Mouse (Mus musculus): Measurements from ENCODE around the gene Trim63. TPM values are rescaled to one million over a fixed set of nuclear protein-coding genes. Genes with fewer than 3 reads are reported as not detected.

Gene Trim63
- polyA plus RNA-seq, 1 experiment from 2014 or later, result 0.13 TPM

DNA sequence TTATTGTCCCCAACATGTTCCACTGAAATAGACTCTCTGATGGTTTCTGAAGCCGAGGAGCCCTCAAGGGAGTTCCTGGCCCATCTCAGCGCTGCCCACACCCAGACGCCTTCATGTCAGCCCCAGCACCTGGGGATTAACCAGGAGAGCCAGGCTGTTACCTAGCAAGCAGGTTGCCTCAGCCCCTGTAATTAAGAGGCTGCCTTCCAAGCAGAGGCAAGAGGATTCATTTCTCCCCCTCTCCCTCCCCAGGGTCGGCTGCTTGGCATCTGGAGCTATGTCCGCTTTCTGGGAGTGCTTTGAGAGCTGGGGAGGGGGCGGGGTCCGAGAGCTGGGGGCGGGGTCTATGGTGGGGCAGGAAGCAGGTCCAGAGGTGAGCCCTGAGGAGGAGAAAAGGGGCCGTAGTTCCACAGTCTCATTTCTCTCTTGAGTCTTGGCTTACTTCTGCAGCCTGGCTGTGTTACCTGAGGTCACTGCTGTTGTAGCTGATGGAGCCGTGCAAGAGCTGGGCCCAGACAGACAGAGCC lies 63.2 kb downstream of the Trim63 start:
- H3K9ac ChIP-seq (ENCODE audit: low read length), result no peak overlapping the region
- H3K4me3 ChIP-seq (ENCODE audit: low read depth, low read length), result no peak overlapping the region
- H3K4me2 ChIP-seq (ENCODE audit: low read depth, low read length, severe bottlenecking), result no peak overlapping the region
- 38% methylated on average over 10 of the region's 10 CpGs for WGBS
- H3K27me3 ChIP-seq (ENCODE audit: control insufficient read depth, insufficient read depth, low read length), result no peaks in the 10 kb centered on the region
- H3K9me3 ChIP-seq (ENCODE audit: control insufficient read depth, low read length), result no peaks in the 10 kb centered on the region
- H3K27ac ChIP-seq (ENCODE audit: low read depth, low read length), result no peak overlapping the region
- DNase-seq (ENCODE audit: low spot score), result no peak
- H3K36me3 ChIP-seq (ENCODE audit: control insufficient read depth, insufficient read depth, low read length), result no peaks in the 10 kb centered on the region
- H3K4me1 ChIP-seq (replicated peaks; ENCODE audit: control insufficient read depth, insufficient read depth, low read length), result no peaks in the 10 kb centered on the region
- ATAC-seq (replicated peaks; ENCODE audit: low FRiP score), result no peak

Other genes starting within 250 kb of the Trim63 start
- gene Cd52, start 220.0 kb upstream of the Trim63 start, polyA plus RNA-seq (2014; fragmentation: Nextera tagmentation; extraction: Ambion mirVana), result 2.5 and 2.6 TPM in 2 replicates
- 6.6 and 7.0 TPM in 2 replicates for gene Ubxn11, start 212.6 kb upstream of the Trim63 start, polyA plus RNA-seq (2014; fragmentation: Nextera tagmentation; extraction: Ambion mirVana)
- 264 and 278 TPM in 2 replicates for gene Sh3bgrl3, start 186.3 kb upstream of the Trim63 start, polyA plus RNA-seq (2014; fragmentation: Nextera tagmentation; extraction: Ambion mirVana)
- 30.1 and 33.8 TPM in 2 replicates for gene Cep85, start 128.0 kb upstream of the Trim63 start, polyA plus RNA-seq (2014; fragmentation: Nextera tagmentation; extraction: Ambion mirVana)
- gene Gm7534, start 112.1 kb upstream of the Trim63 start, polyA plus RNA-seq (2014; fragmentation: Nextera tagmentation; extraction: Ambion mirVana), result not detected in 2 replicates
- not detected in 2 replicates for gene Catsper4, start 87.7 kb upstream of the Trim63 start, polyA plus RNA-seq (2014; fragmentation: Nextera tagmentation; extraction: Ambion mirVana)
- 0.24 and 0.45 TPM in 2 replicates for gene Cnksr1, start 76.7 kb upstream of the Trim63 start, polyA plus RNA-seq (2014; fragmentation: Nextera tagmentation; extraction: Ambion mirVana)
- 0.64 and 0.77 TPM in 2 replicates for gene E130218I03Rik, start 71.5 kb upstream of the Trim63 start, polyA plus RNA-seq (2014; fragmentation: Nextera tagmentation; extraction: Ambion mirVana)
- gene Zfp593, start 69.5 kb upstream of the Trim63 start, polyA plus RNA-seq (2014; fragmentation: Nextera tagmentation; extraction: Ambion mirVana), result 17.8 and 18.0 TPM in 2 replicates
- gene Gm30191, start 68.2 kb upstream of the Trim63 start, polyA plus RNA-seq (2014; fragmentation: Nextera tagmentation; extraction: Ambion mirVana), result 0.63 TPM in 1 of 2 replicates, not detected in the other
- 4.8 and 5.2 TPM in 2 replicates for gene Grrp1, start 61.0 kb upstream of the Trim63 start, polyA plus RNA-seq (2014; fragmentation: Nextera tagmentation; extraction: Ambion mirVana)
- gene Pdik1l, start 27.2 kb upstream of the Trim63 start, polyA plus RNA-seq (2014; fragmentation: Nextera tagmentation; extraction: Ambion mirVana), result 26.7 and 31.2 TPM in 2 replicates
- not detected in 2 replicates for gene Slc30a2, start 28.1 kb downstream of the Trim63 start, polyA plus RNA-seq (2014; fragmentation: Nextera tagmentation; extraction: Ambion mirVana)
- gene Extl1, start 68.7 kb downstream of the Trim63 start, polyA plus RNA-seq (2014; fragmentation: Nextera tagmentation; extraction: Ambion mirVana), result 0.15 and 0.71 TPM in 2 replicates
- 7.2 and 8.8 TPM in 2 replicates for gene Pafah2, start 81.2 kb downstream of the Trim63 start, polyA plus RNA-seq (2014; fragmentation: Nextera tagmentation; extraction: Ambion mirVana)
- 3,131 and 3,150 TPM in 2 replicates for gene Stmn1, start 153.2 kb downstream of the Trim63 start, polyA plus RNA-seq (2014; fragmentation: Nextera tagmentation; extraction: Ambion mirVana)
- gene Paqr7, start 181.6 kb downstream of the Trim63 start, polyA plus RNA-seq (2014; fragmentation: Nextera tagmentation; extraction: Ambion mirVana), result 1.3 and 1.5 TPM in 2 replicates
- gene Aunip, start 195.9 kb downstream of the Trim63 start, polyA plus RNA-seq (2014; fragmentation: Nextera tagmentation; extraction: Ambion mirVana), result 8.7 and 9.3 TPM in 2 replicates
- gene Mtfr1l, start 220.3 kb downstream of the Trim63 start, polyA plus RNA-seq (2014; fragmentation: Nextera tagmentation; extraction: Ambion mirVana), result 132 and 135 TPM in 2 replicates
- gene Selenon, start 237.0 kb downstream of the Trim63 start, polyA plus RNA-seq (2014; fragmentation: Nextera tagmentation; extraction: Ambion mirVana), result 38.5 and 47.9 TPM in 2 replicates

All from forebrain, embryonic 11.5 days (tissue).